Mouse (Mus musculus) intestine, embryonic 14.5 days (tissue): ENCODE measurements at regions not wholly inside any gene's neighbourhood (a gene's known extent, or its start where the extent isn't known, plus 50 kb on each side); places are given as distances from the start of the nearest gene placed in this dataset.

Experiments
- ATAC-seq: fragments of 200-750 bp; cut with Nextera tagmentation; replicated peaks from 2 replicates; pipeline ENCODE4 v1.8.0; 2017; ENCODE audit warnings: low read depth, moderate number of reproducible peaks, moderate TSS enrichment, moderate library complexity; ENCODE audit not compliant: low FRiP score, low TSS enrichment
- DNase-seq: peaks from one replicate; pipeline ENCODE4 v3.0.0-alpha.2; 2018; ENCODE audit warnings: low spot score
- H3K27ac ChIP-seq: fragments of 300-500 bp; sonication (generic); 2 replicates; pipeline ENCODE4 v1.5.1; 2014; ENCODE audit warnings: low read depth, mild to moderate bottlenecking, control low read depth
- H3K27me3 ChIP-seq: fragments of 300-500 bp; sonication (generic); replicated peaks from 2 replicates; pipeline ENCODE4 v1.6.1; 2014; ENCODE audit warnings: low read length, control low read depth; ENCODE audit not compliant: control insufficient read depth, insufficient read depth
- H3K36me3 ChIP-seq: fragments of 300-500 bp; sonication (generic); 2 replicates; pipeline ENCODE4 v1.6.1; 2014; ENCODE audit warnings: low read length, control low read depth; ENCODE audit not compliant: control insufficient read depth, insufficient read depth
- H3K4me1 ChIP-seq: fragments of 300-500 bp; sonication (generic); replicated peaks from 2 replicates; pipeline ENCODE4 v1.6.1; 2014; ENCODE audit warnings: low read length, control low read depth, mixed read lengths; ENCODE audit not compliant: control insufficient read depth, insufficient read depth
- H3K4me2 ChIP-seq: fragments of 300-500 bp; sonication (generic); 2 replicates; pipeline ENCODE4 v1.6.1; 2014; ENCODE audit warnings: low read length
- H3K4me3 ChIP-seq: fragments of 300-500 bp; sonication (generic); 2 replicates; pipeline ENCODE4 v1.5.1; 2014; ENCODE audit warnings: low read depth, low read length, control low read depth, mixed read lengths
- H3K9ac ChIP-seq: fragments of 300-500 bp; sonication (generic); 2 replicates; pipeline ENCODE4 v1.6.1; 2014; ENCODE audit warnings: mild to moderate bottlenecking, low read length
- H3K9me3 ChIP-seq: fragments of 300-500 bp; sonication (generic); 2 replicates; pipeline ENCODE4 v1.6.1; 2016; ENCODE audit warnings: low read length, control low read depth; ENCODE audit not compliant: control insufficient read depth
- WGBS: fragments of 180-500 bp; shearing (Covaris S2); extraction: QIAGEN DNeasy Blood & Tissue Kit; methylation state at CpG from one replicate; pipeline ENCODE4 v1.1.7; 2014; 5-methylcytosine and 5-hydroxymethylcytosine counted together

- 78% methylated on average over 3 of the region's 3 CpGs for WGBS
- Histone ChIP-seq H3K4me2 (no peak overlapping the region), H3K4me3 (no peak overlapping the region)
Measured at GRCm38 (mm10) chr6:51757131-51757530, 233.4 kb downstream of the Snx10 start.

GRCm38 (mm10) chr6:51757746-51758145 is 234.0 kb downstream of the Snx10 start:
- Histone ChIP-seq H3K4me1 (no peaks in the 10 kb centered on the region), H3K36me3 (no peaks in the 10 kb centered on the region), H3K4me3 (no peak overlapping the region), H3K27me3 (no peaks in the 10 kb centered on the region), H3K9me3 (no peaks in the 10 kb centered on the region), H3K4me2 (no peak overlapping the region), H3K9ac (no peak overlapping the region), H3K27ac (no peak overlapping the region)
- WGBS: 54% methylated on average over 4 of the region's 4 CpGs
- no peak for DNase-seq
- no peak for ATAC-seq

More at GRCm38 (mm10) chr6:51757131-51757530, 233.4 kb downstream of the Snx10 start:
- no peaks in the 10 kb centered on the region for H3K27me3 ChIP-seq
- H3K27ac ChIP-seq: no peak overlapping the region
- no peaks in the 10 kb centered on the region for H3K9me3 ChIP-seq
- DNase-seq: no peak
- no peak for ATAC-seq
- H3K4me1 ChIP-seq: no peaks in the 10 kb centered on the region
- H3K9ac ChIP-seq: no peak overlapping the region
- no peaks in the 10 kb centered on the region for H3K36me3 ChIP-seq

GRCm38 (mm10) chr6:51758781-51759180 is 235.1 kb downstream of the Snx10 start:
- Histone ChIP-seq H3K4me1 (no peaks in the 10 kb centered on the region), H3K27ac (no peak overlapping the region), H3K9ac (no peak overlapping the region), H3K27me3 (no peaks in the 10 kb centered on the region), H3K4me3 (no peak overlapping the region), H3K36me3 (no peaks in the 10 kb centered on the region), H3K4me2 (no peak overlapping the region), H3K9me3 (no peaks in the 10 kb centered on the region)
- DNase-seq: no peak
- ATAC-seq: no peak
- 80% methylated on average over 3 of the region's 3 CpGs for WGBS

- WGBS: 64% methylated on average over 5 of the region's 5 CpGs
- Histone ChIP-seq H3K4me2 (no peak overlapping the region), H3K27ac (no peak overlapping the region)
Measured at GRCm38 (mm10) chr6:51760372-51760771, 236.7 kb downstream of the Snx10 start.

GRCm38 (mm10) chr6:51761506-51761905 is 237.8 kb downstream of the Snx10 start:
- ATAC-seq (no peak), DNase-seq (no peak)
- Histone ChIP-seq H3K9me3 (no peaks in the 10 kb centered on the region), H3K9ac (no peak overlapping the region), H3K4me3 (no peak overlapping the region), H3K27ac (no peak overlapping the region), H3K36me3 (no peaks in the 10 kb centered on the region), H3K27me3 (no peaks in the 10 kb centered on the region), H3K4me2 (no peak overlapping the region), H3K4me1 (peaks cover 4% of the 10 kb centered on the region; the same call in 1 of the 2 replicates)
- WGBS: 69% methylated on average over 5 of the region's 5 CpGs

More at GRCm38 (mm10) chr6:51760372-51760771, 236.7 kb downstream of the Snx10 start:
- no peak overlapping the region for H3K9ac ChIP-seq
- DNase-seq (no peak), ATAC-seq (no peak)
- no peaks in the 10 kb centered on the region for H3K36me3 ChIP-seq
- H3K9me3 ChIP-seq: no peaks in the 10 kb centered on the region
- H3K27me3 ChIP-seq: no peaks in the 10 kb centered on the region
- no peaks in the 10 kb centered on the region for H3K4me1 ChIP-seq
- no peak overlapping the region for H3K4me3 ChIP-seq

GRCm38 (mm10) chr6:51766482-51766881 is 242.8 kb downstream of the Snx10 start:
- Histone ChIP-seq H3K4me3 (no peak overlapping the region), H3K9ac (no peak overlapping the region), H3K9me3 (no peaks in the 10 kb centered on the region), H3K27me3 (no peaks in the 10 kb centered on the region), H3K4me2 (no peak overlapping the region), H3K27ac (no peak overlapping the region), H3K4me1 (peaks cover 17% of the 10 kb centered on the region), H3K36me3 (no peaks in the 10 kb centered on the region)
- DNase-seq: no peak
- WGBS: 18% methylated on average over 3 of the region's 3 CpGs
- ATAC-seq: no peak

GRCm38 (mm10) chr6:51767582-51768341 is 244.1 kb downstream of the Snx10 start:
- Histone ChIP-seq H3K27me3 (no peaks in the 10 kb centered on the region), H3K36me3 (no peaks in the 10 kb centered on the region), H3K9me3 (no peaks in the 10 kb centered on the region), H3K4me2 (peak overlapping the region; percentile 40), H3K9ac (no peak overlapping the region), H3K4me3 (no peak overlapping the region), H3K4me1 (peaks cover 17% of the 10 kb centered on the region), H3K27ac (peak overlapping the region; percentile 51)
- ATAC-seq (no peak), DNase-seq (peak; percentile 73)
- WGBS: 17% methylated on average over 15 of the region's 15 CpGs

- no peak for DNase-seq
- ATAC-seq: no peak
- peaks cover 17% of the 10 kb centered on the region for H3K4me1 ChIP-seq
- no peaks in the 10 kb centered on the region for H3K9me3 ChIP-seq
- H3K4me3 ChIP-seq: no peak overlapping the region
- H3K4me2 ChIP-seq: no peak overlapping the region
- no peak overlapping the region for H3K27ac ChIP-seq
- H3K36me3 ChIP-seq: no peaks in the 10 kb centered on the region
- H3K9ac ChIP-seq: no peak overlapping the region
- 46% methylated on average over 9 of the region's 9 CpGs for WGBS
- no peaks in the 10 kb centered on the region for H3K27me3 ChIP-seq
Measured at GRCm38 (mm10) chr6:51771001-51771400, 241.3 kb downstream of the Skap2 start.

- Histone ChIP-seq H3K27ac (no peak overlapping the region), H3K9me3 (no peaks in the 10 kb centered on the region), H3K4me1 (peaks cover 14% of the 10 kb centered on the region), H3K4me3 (no peak overlapping the region), H3K27me3 (no peaks in the 10 kb centered on the region), H3K4me2 (no peak overlapping the region), H3K9ac (no peak overlapping the region), H3K36me3 (no peaks in the 10 kb centered on the region)
- 31% methylated on average over 11 of the region's 11 CpGs for WGBS
- DNase-seq: no peak
- no peak for ATAC-seq
Measured at GRCm38 (mm10) chr6:51771424-51771823, 240.9 kb downstream of the Skap2 start.
